Mouse (Mus musculus) embryonic facial prominence, embryonic 15.5 days (tissue): ENCODE measurements at regions not wholly inside any gene's neighbourhood (a gene's known extent, or its start where the extent isn't known, plus 50 kb on each side); places are given as distances from the start of the nearest gene placed in this dataset.

Experiments
- ATAC-seq: fragments of 200-750 bp; cut with Nextera tagmentation; 2 replicates; pipeline ENCODE4 v1.8.0; 2017; ENCODE audit warnings: low read depth, moderate TSS enrichment; ENCODE audit not compliant: insufficient number of reproducible peaks, low FRiP score, low TSS enrichment
- H3K27ac ChIP-seq: fragments of 300-500 bp; sonication (generic); replicated peaks from 2 replicates; pipeline ENCODE4 v1.5.1; 2015; ENCODE audit warnings: mild to moderate bottlenecking, inconsistent platforms
- H3K27me3 ChIP-seq: fragments of 300-500 bp; sonication (generic); 2 replicates; pipeline ENCODE4 v1.6.1; 2015; ENCODE audit warnings: inconsistent platforms
- H3K36me3 ChIP-seq: fragments of 300-500 bp; sonication (generic); 2 replicates; pipeline ENCODE4 v1.6.1; 2015; ENCODE audit warnings: mild to moderate bottlenecking, inconsistent platforms
- H3K4me1 ChIP-seq: fragments of 300-500 bp; sonication (generic); 2 replicates; pipeline ENCODE4 v1.6.1; 2015; ENCODE audit warnings: inconsistent platforms
- H3K4me2 ChIP-seq: fragments of 300-500 bp; sonication (generic); replicated peaks from 2 replicates; pipeline ENCODE4 v1.6.1; 2015; ENCODE audit warnings: mild to moderate bottlenecking, inconsistent platforms
- H3K4me3 ChIP-seq: fragments of 300-500 bp; sonication (generic); replicated peaks from 2 replicates; pipeline ENCODE4 v1.5.1; 2015; ENCODE audit warnings: mild to moderate bottlenecking, inconsistent platforms
- H3K9ac ChIP-seq: fragments of 300-500 bp; sonication (generic); 2 replicates; pipeline ENCODE4 v1.6.1; 2015; ENCODE audit warnings: inconsistent platforms
- H3K9me3 ChIP-seq: fragments of 300-500 bp; sonication (generic); replicated peaks from 2 replicates; pipeline ENCODE4 v1.6.1; 2016; ENCODE audit warnings: inconsistent platforms
- WGBS: fragments of 180-500 bp; shearing (Covaris S2); methylation state at CpG from one replicate; pipeline ENCODE4 v1.1.7; 2015; 5-methylcytosine and 5-hydroxymethylcytosine counted together

- Histone ChIP-seq H3K27me3 (peaks cover 13% of the 10 kb centered on the region; the same call in 1 of the 2 replicates), H3K27ac (no peak overlapping the region), H3K9ac (no peak overlapping the region), H3K36me3 (no peaks in the 10 kb centered on the region), H3K9me3 (no peaks in the 10 kb centered on the region), H3K4me2 (no peak overlapping the region), H3K4me1 (no peaks in the 10 kb centered on the region), H3K4me3 (no peak overlapping the region)
- 88% methylated on average over 9 of the region's 9 CpGs for WGBS
- ATAC-seq = no peak
Measured at GRCm38 (mm10) chr11:82614356-82614755, 149.8 kb downstream of the Cct6b start.

DNA sequence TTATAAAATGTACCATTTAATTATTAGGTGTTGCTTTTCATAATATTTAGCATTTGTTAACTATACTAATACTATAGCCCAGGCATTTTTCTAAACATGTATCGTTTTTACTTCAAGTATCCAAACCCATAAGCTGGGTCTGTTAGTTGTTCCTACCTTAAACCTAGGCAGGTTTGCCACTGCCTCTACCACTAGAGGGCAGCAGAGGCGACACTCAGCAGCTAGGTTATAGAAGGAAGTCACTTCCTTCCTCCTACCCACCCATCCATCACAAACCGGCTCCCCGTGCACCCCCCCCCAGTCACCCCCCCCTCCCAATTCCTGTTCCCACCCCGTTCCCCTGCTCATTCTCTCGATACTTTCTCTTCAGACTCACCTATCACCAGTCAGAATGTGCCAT, 150.6 kb downstream of the Cct6b start:
- ATAC-seq = no peak
- no peaks in the 10 kb centered on the region for H3K4me1 ChIP-seq
- no peak overlapping the region for H3K4me3 ChIP-seq
- H3K4me2 ChIP-seq = no peak overlapping the region
- WGBS = 18% methylated on average over 6 of the region's 6 CpGs
- H3K9ac ChIP-seq = no peak overlapping the region
- no peaks in the 10 kb centered on the region for H3K9me3 ChIP-seq
- H3K27ac ChIP-seq = no peak overlapping the region
- H3K27me3 ChIP-seq = peaks cover 12% of the 10 kb centered on the region; the same call in 1 of the 2 replicates
- no peaks in the 10 kb centered on the region for H3K36me3 ChIP-seq

GRCm38 (mm10) chr11:82612026-82612425, 152.1 kb downstream of the Cct6b start:
- H3K9me3 ChIP-seq = no peaks in the 10 kb centered on the region
- H3K4me2 ChIP-seq = no peak overlapping the region
- ATAC-seq = no peak
- no peaks in the 10 kb centered on the region for H3K4me1 ChIP-seq
- peaks cover 2% of the 10 kb centered on the region; the same call in 1 of the 2 replicates for H3K27me3 ChIP-seq
- H3K4me3 ChIP-seq = no peak overlapping the region
- H3K27ac ChIP-seq = no peak overlapping the region
- no peaks in the 10 kb centered on the region for H3K36me3 ChIP-seq
- H3K9ac ChIP-seq = no peak overlapping the region

DNA sequence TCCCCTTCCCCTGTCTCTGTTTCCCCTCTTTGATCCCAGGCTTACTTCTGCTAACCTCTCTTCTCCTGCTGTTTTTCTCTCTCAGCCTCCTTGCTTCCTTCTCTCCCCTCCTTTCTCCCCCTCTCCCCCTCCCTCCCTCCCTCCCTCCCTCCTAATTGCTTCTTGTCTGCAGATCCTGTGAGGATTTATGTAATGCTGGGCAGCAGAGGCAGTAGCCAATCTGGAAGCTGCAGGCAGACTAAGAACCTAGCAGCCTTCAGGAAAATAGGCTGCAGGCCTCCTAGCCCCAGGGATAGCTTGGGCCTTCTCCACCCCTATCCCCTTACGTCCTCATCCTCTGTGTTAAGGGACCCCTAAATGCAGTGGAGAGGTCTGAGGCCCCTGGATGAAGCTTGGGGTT, 155.2 kb downstream of the Cct6b start:
- H3K4me2 ChIP-seq = no peak overlapping the region
- no peaks in the 10 kb centered on the region for H3K9me3 ChIP-seq
- no peak overlapping the region for H3K27ac ChIP-seq
- no peak overlapping the region for H3K4me3 ChIP-seq
- no peak overlapping the region for H3K9ac ChIP-seq
- H3K36me3 ChIP-seq = no peaks in the 10 kb centered on the region
- no peak for ATAC-seq
- WGBS = 14% methylated on average over 1 of the region's 1 CpGs
- H3K4me1 ChIP-seq = no peaks in the 10 kb centered on the region
- H3K27me3 ChIP-seq = no peaks in the 10 kb centered on the region; the same call in 1 of the 2 replicates

GRCm38 (mm10) chr11:82607661-82608060, 156.5 kb downstream of the Cct6b start:
- H3K27me3 ChIP-seq = no peaks in the 10 kb centered on the region; the same call in 1 of the 2 replicates
- no peak overlapping the region for H3K9ac ChIP-seq
- H3K4me1 ChIP-seq = no peaks in the 10 kb centered on the region
- WGBS = 61% methylated on average over 5 of the region's 5 CpGs
- H3K27ac ChIP-seq = no peak overlapping the region
- H3K9me3 ChIP-seq = no peaks in the 10 kb centered on the region
- H3K4me2 ChIP-seq = no peak overlapping the region
- H3K36me3 ChIP-seq = no peaks in the 10 kb centered on the region
- no peak for ATAC-seq
- no peak overlapping the region for H3K4me3 ChIP-seq

GRCm38 (mm10) chr11:82604251-82604835, 159.8 kb downstream of the Cct6b start:
- Histone ChIP-seq H3K27ac (no peak overlapping the region), H3K9me3 (no peaks in the 10 kb centered on the region), H3K4me2 (no peak overlapping the region), H3K27me3 (peaks cover 4% of the 10 kb centered on the region; the same call in 1 of the 2 replicates), H3K36me3 (no peaks in the 10 kb centered on the region), H3K9ac (no peak overlapping the region), H3K4me3 (no peak overlapping the region), H3K4me1 (no peaks in the 10 kb centered on the region)
- ATAC-seq = no peak
- WGBS = 38% methylated on average over 7 of the region's 7 CpGs

- Histone ChIP-seq H3K27me3 (peaks cover 13% of the 10 kb centered on the region; the same call in 1 of the 2 replicates), H3K9me3 (no peaks in the 10 kb centered on the region), H3K27ac (no peak overlapping the region), H3K4me3 (no peak overlapping the region), H3K9ac (no peak overlapping the region), H3K4me1 (no peaks in the 10 kb centered on the region), H3K36me3 (no peaks in the 10 kb centered on the region), H3K4me2 (no peak overlapping the region)
- 21% methylated on average over 11 of the region's 11 CpGs for WGBS
- ATAC-seq = no peak
Measured at GRCm38 (mm10) chr11:82602818-82603217, 161.3 kb downstream of the Cct6b start.

DNA sequence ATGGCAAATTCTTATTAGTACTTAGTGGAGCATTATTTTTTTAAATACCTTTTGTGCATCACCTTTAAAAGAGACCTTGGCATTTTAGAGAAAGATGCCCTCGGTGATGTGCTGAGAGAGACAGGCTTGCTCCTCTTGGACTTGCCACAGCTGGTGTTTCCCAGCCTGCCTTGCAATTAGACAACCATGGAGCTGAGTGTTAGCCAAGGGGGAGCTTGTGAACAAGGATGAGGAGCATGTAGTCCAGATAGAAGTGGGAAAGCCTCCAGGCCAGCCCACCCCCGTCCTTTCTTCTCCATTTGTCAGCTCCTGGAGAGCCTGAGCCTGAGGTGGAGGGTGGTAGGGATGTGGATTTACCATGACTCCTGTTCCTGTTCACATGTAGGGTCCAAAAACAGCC, 161.9 kb downstream of the Cct6b start:
- peaks cover 15% of the 10 kb centered on the region; the same call in 1 of the 2 replicates for H3K27me3 ChIP-seq
- H3K36me3 ChIP-seq = no peaks in the 10 kb centered on the region
- H3K9me3 ChIP-seq = no peaks in the 10 kb centered on the region
- no peak for ATAC-seq
- H3K4me1 ChIP-seq = no peaks in the 10 kb centered on the region
- WGBS = 48% methylated on average over 2 of the region's 2 CpGs
- no peak overlapping the region for H3K4me2 ChIP-seq
- H3K4me3 ChIP-seq = no peak overlapping the region
- H3K27ac ChIP-seq = no peak overlapping the region
- no peak overlapping the region for H3K9ac ChIP-seq

DNA sequence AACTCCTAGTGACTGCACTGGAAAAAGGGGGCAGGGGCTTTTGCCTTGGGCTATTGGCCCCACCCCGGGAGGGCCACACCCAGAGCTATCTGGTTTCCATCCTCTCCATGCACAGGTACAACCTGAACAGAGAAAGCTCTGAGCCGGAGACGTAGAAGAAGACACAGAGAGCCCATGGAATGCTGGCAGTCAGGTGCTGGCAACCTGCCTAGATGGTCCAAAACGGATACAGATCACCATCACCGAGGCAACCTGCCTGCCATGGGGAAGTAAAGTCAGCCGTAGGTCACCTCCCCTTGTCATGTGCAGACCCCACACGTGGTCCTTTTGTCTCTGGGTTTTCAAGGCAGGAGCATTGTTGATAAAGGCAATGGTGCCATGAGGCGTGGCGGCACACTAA, 164.0 kb downstream of the Cct6b start:
- no peak overlapping the region for H3K27ac ChIP-seq
- H3K27me3 ChIP-seq = peaks cover 15% of the 10 kb centered on the region; the same call in 1 of the 2 replicates
- no peak overlapping the region for H3K9ac ChIP-seq
- H3K4me1 ChIP-seq = no peaks in the 10 kb centered on the region
- H3K36me3 ChIP-seq = no peaks in the 10 kb centered on the region
- no peak for ATAC-seq
- WGBS = 73% methylated on average over 9 of the region's 9 CpGs
- no peak overlapping the region for H3K4me3 ChIP-seq
- H3K4me2 ChIP-seq = no peak overlapping the region
- no peaks in the 10 kb centered on the region for H3K9me3 ChIP-seq

DNA sequence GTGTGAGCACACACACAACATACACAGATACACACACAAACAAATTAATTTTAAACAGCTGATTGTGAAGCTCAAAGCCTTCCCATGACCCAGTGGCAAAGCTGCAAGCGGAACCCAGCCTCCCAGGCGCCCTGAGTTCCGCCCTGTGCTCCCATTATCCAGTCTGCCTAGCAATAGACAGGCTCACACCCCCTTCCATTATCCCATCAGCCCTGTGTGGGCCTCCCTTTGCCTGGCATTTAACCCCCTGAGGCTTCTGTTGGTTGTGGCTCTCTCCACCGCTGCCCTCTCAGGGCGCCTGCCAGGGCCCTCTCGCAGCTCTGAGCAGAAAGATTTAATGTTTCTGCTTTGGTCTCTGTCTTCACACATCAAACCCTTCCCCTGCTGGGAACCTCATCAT, 166.4 kb downstream of the Cct6b start:
- ATAC-seq = no peak
- H3K4me3 ChIP-seq = no peak overlapping the region
- no peak overlapping the region for H3K27ac ChIP-seq
- no peaks in the 10 kb centered on the region for H3K9me3 ChIP-seq
- no peaks in the 10 kb centered on the region for H3K4me1 ChIP-seq
- no peak overlapping the region for H3K9ac ChIP-seq
- peaks cover 15% of the 10 kb centered on the region; the same call in 1 of the 2 replicates for H3K27me3 ChIP-seq
- 28% methylated on average over 6 of the region's 6 CpGs for WGBS
- H3K36me3 ChIP-seq = no peaks in the 10 kb centered on the region
- no peak overlapping the region for H3K4me2 ChIP-seq

DNA sequence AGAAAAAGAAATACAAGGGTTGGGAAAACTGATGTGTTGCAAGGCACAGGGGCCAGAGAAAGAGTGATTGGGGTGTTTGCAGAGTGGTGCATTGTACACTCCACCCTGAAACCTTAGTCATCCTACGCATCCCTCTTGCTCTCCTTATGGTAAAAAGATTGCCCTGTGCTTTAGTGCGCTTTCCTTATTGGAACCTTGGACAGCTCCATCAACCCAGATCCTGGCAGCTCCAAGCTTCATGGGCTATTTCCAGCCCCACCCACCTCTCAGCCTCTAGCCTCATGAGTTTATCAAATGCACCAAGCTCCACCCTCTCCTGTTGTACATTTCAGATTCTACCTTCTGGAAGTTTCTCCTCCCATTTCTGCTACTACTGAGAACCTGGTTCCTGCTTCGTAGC, 167.3 kb downstream of the Cct6b start:
- H3K9ac ChIP-seq = no peak overlapping the region
- H3K4me1 ChIP-seq = no peaks in the 10 kb centered on the region
- no peaks in the 10 kb centered on the region for H3K9me3 ChIP-seq
- 57% methylated on average over 3 of the region's 3 CpGs for WGBS
- H3K27ac ChIP-seq = no peak overlapping the region
- H3K27me3 ChIP-seq = peaks cover 15% of the 10 kb centered on the region; the same call in 1 of the 2 replicates
- no peak for ATAC-seq
- no peaks in the 10 kb centered on the region for H3K36me3 ChIP-seq
- no peak overlapping the region for H3K4me2 ChIP-seq
- H3K4me3 ChIP-seq = no peak overlapping the region

DNA sequence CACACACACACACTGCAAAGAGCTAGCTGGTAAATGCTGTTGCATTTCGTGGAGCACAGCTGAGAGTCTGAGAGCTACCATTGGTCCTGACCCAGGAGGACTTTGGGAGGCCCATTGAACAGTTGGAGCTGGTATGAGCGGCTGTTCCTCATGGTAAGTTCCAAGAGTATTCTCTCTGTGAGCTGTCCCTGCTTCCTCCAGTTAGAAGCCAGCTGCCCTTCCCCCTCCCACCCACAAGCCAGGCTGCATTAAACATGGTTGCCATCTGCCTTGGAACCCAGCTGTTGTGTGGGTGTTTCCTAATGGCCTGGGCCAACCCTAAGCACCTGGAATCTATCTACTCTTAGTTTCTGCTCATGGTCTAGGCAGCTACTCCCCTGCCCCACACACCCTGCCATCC, 174.4 kb downstream of the Cct6b start:
- H3K27me3 ChIP-seq = no peaks in the 10 kb centered on the region
- H3K4me1 ChIP-seq = no peaks in the 10 kb centered on the region
- H3K9me3 ChIP-seq = no peaks in the 10 kb centered on the region
- no peak overlapping the region for H3K4me2 ChIP-seq
- no peaks in the 10 kb centered on the region for H3K36me3 ChIP-seq
- H3K4me3 ChIP-seq = no peak overlapping the region
- no peak overlapping the region for H3K27ac ChIP-seq
- no peak for ATAC-seq
- 72% methylated on average over 2 of the region's 2 CpGs for WGBS
- no peak overlapping the region for H3K9ac ChIP-seq
